Mouse (Mus musculus): ENCODE data around the gene Trio.

GRCm38 (mm10) chr15:27702972-27703313 is 322.7 kb downstream of the Trio start:
- no peak for TF ChIP-seq CTCF (IDR thresholded peaks at IDR 0.05; ENCODE audit: extremely low read depth, insufficient read depth, low read length)
- no peak for TF ChIP-seq POLR2A (IDR thresholded peaks at IDR 0.05; ENCODE audit: extremely low read depth, insufficient read depth, low read length)
